Mouse (Mus musculus) liver, adult 2 months (tissue): ENCODE results near the gene Col11a2. TPM values are rescaled to one million over a fixed set of nuclear protein-coding genes. Genes with fewer than 3 reads are reported as not detected.

ENCODE experiments used
- DNase-seq: peaks from one replicate; pipeline ENCODE4 v3.0.0-alpha.2; 2011; ENCODE audit warnings: low read depth, low spot score; ENCODE audit errors: extremely low read depth
- H3K27ac ChIP-seq: fragments of 200-500 bp; replicated peaks from 2 replicates; pipeline ENCODE4 v1.5.1; 2012; ENCODE audit warnings: low read depth, mild to moderate bottlenecking, control low read depth, inconsistent platforms, low read length; ENCODE audit not compliant: insufficient read depth
- H3K27me3 ChIP-seq: fragments of 200-500 bp; 2 replicates; pipeline ENCODE4 v1.6.1; 2012; ENCODE audit warnings: mild to moderate bottlenecking, moderate library complexity, low read length, inconsistent platforms; ENCODE audit not compliant: control insufficient read depth, insufficient read depth
- H3K36me3 ChIP-seq: fragments of 200-500 bp; 2 replicates; pipeline ENCODE4 v1.6.1; 2012; ENCODE audit warnings: low read length, inconsistent platforms; ENCODE audit not compliant: control insufficient read depth, insufficient read depth
- H3K4me1 ChIP-seq: fragments of 200-500 bp; 2 replicates; pipeline ENCODE4 v1.6.1; 2011; ENCODE audit warnings: low read length; ENCODE audit not compliant: control insufficient read depth, insufficient read depth
- H3K4me3 ChIP-seq: fragments of 200-500 bp; 2 replicates; pipeline ENCODE4 v1.5.1; 2011; ENCODE audit warnings: low read depth, mild to moderate bottlenecking, control low read depth, low read length, moderate library complexity; ENCODE audit not compliant: insufficient read depth
- H3K79me2 ChIP-seq: fragments of 200-500 bp; 2 replicates; pipeline ENCODE4 v1.6.1; 2012; ENCODE audit warnings: inconsistent platforms, mild to moderate bottlenecking, low read length, moderate library complexity; ENCODE audit not compliant: control insufficient read depth, insufficient read depth
- H3K9ac ChIP-seq: fragments of 200-500 bp; 2 replicates; pipeline ENCODE4 v1.6.1; 2012; ENCODE audit warnings: low read depth, mild to moderate bottlenecking, control low read depth, inconsistent platforms, low read length
- CTCF ChIP-seq: fragments of 200-500 bp; IDR thresholded peaks from 2 replicates; pipeline ENCODE4 v1.5.1; 2011; ENCODE audit warnings: low read depth, low read length, control low read depth
- POLR2A ChIP-seq: fragments of 200-500 bp; IDR thresholded peaks from 2 replicates; pipeline ENCODE4 v1.6.1; 2011; ENCODE audit warnings: low read length, control low read depth; ENCODE audit not compliant: insufficient read depth; ENCODE audit errors: extremely low read depth
- WGBS: fragments of 180-500 bp; shearing (Covaris S2); methylation state at CpG from one replicate; pipeline ENCODE4 v1.1.7; 2018; 5-methylcytosine and 5-hydroxymethylcytosine counted together
- polyA plus RNA-seq: library from polyadenylated mRNA; depleted of rRNA; stranded (reverse); fragments of >200 nt; gene quantifications from 2 replicates; pipeline ENCODE4 v1.2.3, GENCODE M21; 2012
- total RNA-seq: library from RNA; depleted of rRNA; stranded (reverse); fragments of >200 nt; gene quantifications from 2 replicates; pipeline ENCODE4 v1.2.3, GENCODE M21; 2014

The Col11a2 gene
- total and polyA plus RNA-seq, 2 experiments = 0.18 to 0.23 TPM

DNA sequence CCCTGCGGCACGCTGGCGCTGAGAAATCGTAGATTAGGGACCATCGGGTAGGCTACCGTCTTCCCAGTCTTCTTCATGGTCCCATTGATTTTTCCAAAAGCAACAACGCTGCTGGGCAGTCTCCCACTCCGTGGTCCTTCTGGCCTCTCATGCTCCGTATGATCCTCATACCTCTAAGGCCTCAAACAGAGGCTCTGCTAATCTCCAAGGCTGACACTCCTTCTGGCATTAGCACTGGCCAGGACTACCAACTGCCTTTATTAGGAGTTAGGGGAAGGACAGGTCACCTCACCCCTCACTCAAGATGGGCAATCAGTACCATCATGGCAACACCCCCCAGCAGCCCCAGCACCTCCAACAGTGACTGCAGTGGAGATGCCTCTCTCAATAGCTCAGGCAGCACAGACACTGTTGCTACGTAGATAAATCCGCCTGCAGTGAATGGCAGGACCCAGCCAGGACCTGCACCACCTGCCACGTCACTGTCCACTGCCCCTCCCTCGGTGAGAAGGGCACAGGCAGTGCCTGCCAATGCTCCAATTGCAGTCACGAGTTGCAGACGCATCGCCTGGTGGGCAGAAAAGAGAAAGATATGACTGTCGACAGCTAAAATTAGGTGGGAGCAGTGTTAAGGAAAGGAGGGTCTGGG is 10.6 kb upstream of the Col11a2 start:
- Histone ChIP-seq H3K27me3 (no peaks in the 10 kb centered on the region), H3K4me3 (no peak overlapping the region), H3K79me2 (peaks cover 29% of the 10 kb centered on the region), H3K4me1 (peaks cover 33% of the 10 kb centered on the region), H3K9ac (no peak overlapping the region), H3K36me3 (peaks cover 4% of the 10 kb centered on the region; the same call in 1 of the 2 replicates), H3K27ac (no peak overlapping the region)
- DNase-seq = no peak
- TF ChIP-seq CTCF (no peak), POLR2A (no peak)
- 79% methylated on average over 17 of the region's 17 CpGs for WGBS

DNA sequence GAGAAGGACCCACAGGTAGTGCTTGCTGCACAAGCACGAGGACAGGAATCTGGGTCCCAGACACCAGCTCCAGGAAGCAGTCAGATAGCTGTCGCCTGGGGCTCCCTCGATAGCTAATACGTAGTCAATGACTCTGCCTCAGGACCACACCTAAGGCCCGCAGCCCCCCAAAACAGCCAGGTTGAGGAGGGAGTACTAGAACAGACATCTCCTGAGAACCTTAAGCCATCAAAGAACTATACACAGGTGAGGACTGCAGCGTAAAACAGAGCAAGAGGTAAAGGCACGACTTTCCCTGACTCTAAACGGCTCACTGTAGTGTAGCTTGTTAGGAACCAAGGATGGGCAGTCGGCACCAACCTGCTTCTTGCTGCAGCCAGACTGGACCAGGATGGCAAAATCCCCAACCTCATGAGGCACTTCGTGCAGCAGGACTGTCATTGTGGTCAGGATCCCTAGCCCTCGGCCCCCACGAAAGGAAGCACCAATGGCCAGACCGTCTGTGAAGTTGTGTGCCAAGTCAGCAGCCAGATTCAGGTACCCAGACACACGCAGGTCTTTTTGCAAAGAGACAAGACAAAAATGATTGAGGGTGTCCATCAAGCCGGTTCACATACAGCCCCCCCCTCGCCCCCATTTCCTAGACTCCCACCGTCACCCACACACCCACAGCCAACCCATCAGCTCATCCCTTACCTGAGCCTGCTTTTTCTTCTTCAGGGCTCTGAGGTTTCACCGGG is 9.9 kb upstream of the Col11a2 start:
- DNase-seq = no peak
- peaks cover 29% of the 10 kb centered on the region for H3K79me2 ChIP-seq
- peaks cover 4% of the 10 kb centered on the region; the same call in 1 of the 2 replicates for H3K36me3 ChIP-seq
- no peak overlapping the region for H3K4me3 ChIP-seq
- 85% methylated on average over 18 of the region's 18 CpGs for WGBS
- H3K27ac ChIP-seq = no peak overlapping the region
- peaks cover 29% of the 10 kb centered on the region for H3K4me1 ChIP-seq
- no peak overlapping the region for H3K9ac ChIP-seq
- no peak for TF ChIP-seq CTCF
- no peaks in the 10 kb centered on the region for H3K27me3 ChIP-seq

DNA sequence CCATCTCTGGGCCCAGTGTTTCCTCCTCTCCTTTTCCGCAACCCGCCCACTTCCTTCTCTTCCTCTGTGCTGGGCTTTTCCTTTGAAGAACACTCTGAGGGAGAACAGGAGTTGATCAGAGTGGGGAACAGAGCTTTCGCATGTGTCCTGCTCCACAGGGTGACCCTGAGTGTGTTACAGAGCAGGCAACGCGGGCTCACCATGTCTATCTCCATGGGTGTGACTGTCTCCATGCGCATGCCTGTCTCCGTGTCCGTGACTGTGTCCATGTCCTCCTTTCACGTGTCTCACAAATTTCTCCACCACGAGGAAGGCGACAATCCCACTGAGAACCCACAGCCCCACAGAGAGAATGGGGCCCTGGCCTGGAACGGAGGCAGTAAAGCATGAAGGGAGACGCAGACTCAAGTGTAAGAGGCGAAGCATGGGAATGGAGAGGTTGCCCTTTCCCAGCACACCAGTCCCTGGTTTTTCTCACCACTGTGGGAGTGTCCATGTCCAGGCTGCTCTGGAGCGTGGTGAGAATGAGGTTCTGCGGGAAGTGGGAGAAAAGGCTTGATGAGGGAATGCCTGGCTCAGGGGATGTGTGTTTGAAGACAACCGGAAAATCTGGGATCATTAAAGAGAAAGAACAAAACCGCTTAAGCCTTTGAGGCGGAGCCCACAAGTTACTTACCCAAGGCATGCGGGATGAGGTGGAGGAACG is 9.2 kb upstream of the Col11a2 start:
- peaks cover 29% of the 10 kb centered on the region for H3K4me1 ChIP-seq
- peaks cover 4% of the 10 kb centered on the region; the same call in 1 of the 2 replicates for H3K36me3 ChIP-seq
- H3K79me2 ChIP-seq = peaks cover 29% of the 10 kb centered on the region
- H3K27me3 ChIP-seq = no peaks in the 10 kb centered on the region
- no peak for TF ChIP-seq POLR2A
- no peak for TF ChIP-seq CTCF
- 71% methylated on average over 21 of the region's 21 CpGs for WGBS
- peak overlapping the region; percentile 91 for H3K9ac ChIP-seq
- H3K27ac ChIP-seq = no peak overlapping the region
- no peak for DNase-seq
- H3K4me3 ChIP-seq = peak overlapping the region; percentile 87; the same call in 1 of the 2 replicates

DNA sequence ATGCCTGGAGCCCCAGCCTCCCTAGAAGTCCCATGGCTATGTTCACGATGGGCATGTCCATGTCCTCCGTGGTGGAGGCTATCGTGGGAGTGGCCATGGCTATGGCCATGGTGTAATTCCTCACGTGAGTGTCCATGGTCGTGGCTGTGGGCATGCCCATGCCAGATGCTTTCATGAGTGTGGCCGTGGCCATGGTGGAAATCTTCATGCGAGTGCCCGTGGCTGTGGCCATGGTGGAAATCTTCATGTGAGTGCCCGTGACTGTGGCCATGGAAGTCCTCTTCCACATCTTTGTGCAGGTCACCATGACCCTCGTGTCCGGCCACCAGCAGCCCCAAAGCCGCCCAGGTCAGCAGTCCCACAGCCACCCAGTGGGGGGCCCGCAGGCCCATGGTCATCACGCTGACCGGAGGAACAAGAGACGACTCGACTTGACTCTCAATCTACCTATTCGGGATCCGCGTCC is 8.3 kb upstream of the Col11a2 start:
- peak overlapping the region; percentile 82 for H3K27ac ChIP-seq
- TF ChIP-seq CTCF (peak; percentile 13; the same call in 1 of the 2 replicates), POLR2A (no peak)
- peaks cover 29% of the 10 kb centered on the region for H3K79me2 ChIP-seq
- H3K27me3 ChIP-seq = no peaks in the 10 kb centered on the region
- H3K4me3 ChIP-seq = peak overlapping the region; percentile 87
- WGBS = under 1% methylated on average over 20 of the region's 20 CpGs
- peak overlapping the region; percentile 91 for H3K9ac ChIP-seq
- peaks cover 25% of the 10 kb centered on the region for H3K4me1 ChIP-seq
- peaks cover 5% of the 10 kb centered on the region; the same call in 1 of the 2 replicates for H3K36me3 ChIP-seq
- no peak for DNase-seq

DNA sequence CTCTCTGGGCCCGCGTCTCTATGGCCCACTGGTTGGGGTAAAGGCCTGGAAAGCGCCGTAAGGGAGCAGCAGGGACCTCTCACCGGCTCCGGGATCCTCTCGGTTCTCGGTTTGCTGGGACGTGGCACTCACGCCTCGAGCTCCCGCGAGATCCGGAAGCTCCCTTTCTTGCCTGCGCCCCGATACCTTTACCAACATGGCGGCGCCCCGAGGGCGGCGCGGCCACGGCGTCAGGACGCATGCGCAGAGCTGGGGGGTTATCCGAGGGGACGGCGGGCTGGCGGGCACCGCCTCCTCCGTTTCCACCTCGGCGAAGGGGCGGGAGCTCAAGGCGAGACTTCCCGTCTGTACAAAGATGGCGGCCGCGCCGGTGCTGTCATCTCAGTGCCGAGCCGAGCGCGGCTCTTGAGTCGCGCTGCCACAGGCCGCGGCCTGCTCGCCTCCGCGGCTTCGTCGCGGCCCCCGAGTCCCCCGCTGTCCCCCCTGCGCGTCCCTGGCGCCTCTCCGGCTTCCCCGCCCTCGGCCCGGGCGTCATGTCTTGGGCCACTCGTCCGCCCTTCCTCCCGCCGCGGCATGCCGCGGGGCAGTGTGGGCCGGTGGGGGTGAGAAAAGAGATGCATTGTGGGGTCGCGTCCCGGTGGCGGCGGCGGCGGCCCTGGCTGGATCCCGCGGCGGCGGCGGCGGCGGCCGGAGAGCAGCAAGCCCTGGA is 7.6 kb upstream of the Col11a2 start, which contains the start of the genes Slc39a7 and Rxrb:
Gene Slc39a7 (minus strand): TSS at position 218 of the 709 bp plus-strand sequence.
Gene Rxrb (plus strand): TSS at position 348 of the 709 bp plus-strand sequence.
- Histone ChIP-seq H3K4me3 (peak within 1 kb of the TSS; percentile 96), H3K27me3 (no peaks in the 10 kb centered on the region), H3K27ac (peak within 1 kb of the TSS; percentile 88), H3K9ac (peak within 1 kb of the TSS; percentile 95), H3K4me1 (peaks cover 25% of the 10 kb centered on the region), H3K79me2 (peaks cover 29% of the 10 kb centered on the region), H3K36me3 (peaks cover 5% of the 10 kb centered on the region; the same call in 1 of the 2 replicates)
- peak; percentile 81 for DNase-seq
- TF ChIP-seq POLR2A (peak; percentile 57), CTCF (no peak)
- WGBS = 1% methylated on average over 73 of the region's 88 CpGs
